Mouse (Mus musculus) heart, adult 8-10 months (tissue): ENCODE measurements around the gene Tcaf2. TPM values are rescaled to one million over a fixed set of nuclear protein-coding genes. Genes with fewer than 3 reads are reported as not detected.
A peak's percentile ranks its signal among the peaks of the same experiment; 100 is the strongest.

Experiments used
- DNase-seq: peaks from one replicate; pipeline ENCODE4 v3.0.0; 2022; ENCODE audit warnings: low spot score
- total RNA-seq, 4 experiments: library from RNA; stranded (reverse); gene quantifications; 2 replicates each; pipeline ENCODE4 v1.2.4; 2022

The Tcaf2 gene
- 1 to 10 TPM; 3.1 to 4.0 (median 3.4) TPM for total RNA-seq

DNA sequence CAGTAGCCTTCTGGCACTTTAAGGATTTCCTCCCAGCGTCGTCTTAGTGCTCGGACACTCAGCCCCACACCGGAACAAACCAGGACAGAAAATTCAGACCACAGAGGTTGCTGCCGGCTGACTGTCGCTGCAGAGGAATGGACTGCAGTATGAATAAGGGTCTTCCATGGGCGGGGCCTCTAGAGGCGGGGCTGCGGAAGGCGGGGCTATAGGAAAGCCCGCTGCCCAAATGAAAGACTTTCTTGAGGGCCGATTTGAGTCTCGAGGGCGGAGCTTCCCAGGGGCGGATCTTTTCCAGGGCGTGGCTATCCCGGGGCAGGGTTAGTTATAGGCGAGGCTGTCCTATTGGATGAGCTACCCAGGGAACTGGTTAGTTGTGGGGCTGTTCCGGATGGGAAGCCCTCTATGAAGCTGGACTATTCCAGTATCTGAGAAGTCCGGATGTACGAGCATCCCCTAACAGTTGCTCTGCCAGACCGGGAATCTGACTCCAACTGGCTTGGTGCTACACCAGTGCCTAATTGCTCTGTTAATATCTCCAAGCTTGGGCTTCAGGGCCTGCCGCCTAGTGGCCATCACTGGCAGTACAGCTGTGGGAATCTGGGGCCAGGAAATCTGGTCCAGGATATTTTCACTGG lies at the start of gene Tcaf2:
Gene Tcaf2, minus strand, starts transcription at position 343 of the 638 bp plus-strand sequence.
- DNase-seq, result peak; percentile 92

DNA sequence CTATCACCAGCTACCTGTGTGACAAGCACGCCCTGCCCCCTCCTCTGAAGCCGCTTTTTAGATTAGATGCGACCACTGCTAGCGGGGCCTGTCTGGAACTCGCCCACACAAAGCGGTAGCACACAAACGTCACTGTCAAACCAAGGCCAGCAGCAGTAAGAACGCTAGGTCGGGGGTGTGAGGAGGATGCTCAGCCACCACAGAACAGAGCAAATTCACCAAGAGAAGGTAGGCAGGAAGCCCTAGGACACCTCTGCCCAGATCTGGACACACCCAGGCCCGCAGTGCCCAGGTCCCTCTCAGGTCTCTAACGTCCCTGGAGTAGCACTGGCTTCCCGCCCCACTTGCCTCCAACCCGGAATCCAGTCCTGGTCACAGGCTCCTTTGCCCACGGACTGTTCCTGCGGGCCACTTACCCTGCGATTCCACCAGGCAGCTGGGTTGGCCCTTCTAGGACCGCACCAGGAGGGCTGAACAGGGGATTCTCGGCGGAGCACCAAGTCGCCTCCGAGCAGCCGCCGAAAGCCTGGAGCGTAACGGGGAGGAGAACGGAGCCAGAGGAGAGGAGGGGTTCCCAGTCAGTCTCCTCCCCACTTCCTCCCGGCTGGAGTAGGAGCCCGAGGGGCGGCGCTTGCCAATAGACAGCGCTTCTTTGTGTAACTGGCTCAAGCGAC lies 47.6 kb upstream of the Tcaf2 start:
- DNase-seq, result peak; percentile 85

DNA sequence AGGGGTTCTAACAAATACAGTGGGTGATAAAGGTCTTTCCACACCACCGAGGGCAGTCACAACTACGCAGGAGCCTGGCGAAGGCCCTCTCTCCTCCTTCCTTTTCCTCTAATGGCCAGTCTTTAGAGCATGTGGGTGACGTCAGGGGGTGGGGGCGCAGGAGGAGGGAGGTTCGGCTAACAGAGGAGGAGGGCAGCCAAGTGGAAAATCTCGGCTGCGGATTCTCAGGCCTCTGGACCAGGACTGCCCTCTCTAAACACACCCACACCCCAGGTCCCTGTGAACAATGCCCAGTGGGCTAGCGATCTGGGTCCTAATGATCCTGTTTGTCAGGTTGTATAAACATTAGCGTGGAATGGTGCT lies 47.1 kb upstream of the Tcaf2 start:
- peak; percentile 78 for DNase-seq

GRCm38 (mm10) chr6:42689761-42690160 lies 44.7 kb upstream of the Tcaf2 start:
- DNase-seq, result no peak

- DNase-seq, result no peak
These were observed 42.9 kb upstream of the Tcaf2 start for GRCm38 (mm10) chr6:42687907-42688306.

- DNase-seq, result no peak
These were observed 35.0 kb upstream of the Tcaf2 start for GRCm38 (mm10) chr6:42680077-42680476.

DNA sequence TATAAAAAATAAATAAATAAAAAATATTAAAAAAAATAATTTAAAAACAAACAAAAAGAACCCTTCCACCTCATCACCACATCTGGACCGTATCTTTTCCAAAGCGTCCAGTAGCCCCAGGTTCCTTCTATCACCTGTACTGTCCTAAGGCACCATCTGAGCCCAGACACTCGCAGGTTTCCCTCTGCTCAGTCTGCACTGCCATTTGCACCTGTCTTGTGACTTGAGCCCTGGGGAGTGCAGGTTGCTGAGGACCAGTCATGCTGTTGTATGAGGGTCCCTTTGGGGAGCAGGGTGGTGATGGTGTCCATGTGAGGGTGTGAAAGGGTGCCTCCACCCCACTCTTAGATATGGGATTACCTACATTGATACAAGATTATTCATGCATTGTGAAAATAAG lies 31.0 kb upstream of the Tcaf2 start:
- no peak for DNase-seq

- DNase-seq, result no peak
These were observed 26.7 kb upstream of the Tcaf2 start for GRCm38 (mm10) chr6:42671767-42672166.

DNA sequence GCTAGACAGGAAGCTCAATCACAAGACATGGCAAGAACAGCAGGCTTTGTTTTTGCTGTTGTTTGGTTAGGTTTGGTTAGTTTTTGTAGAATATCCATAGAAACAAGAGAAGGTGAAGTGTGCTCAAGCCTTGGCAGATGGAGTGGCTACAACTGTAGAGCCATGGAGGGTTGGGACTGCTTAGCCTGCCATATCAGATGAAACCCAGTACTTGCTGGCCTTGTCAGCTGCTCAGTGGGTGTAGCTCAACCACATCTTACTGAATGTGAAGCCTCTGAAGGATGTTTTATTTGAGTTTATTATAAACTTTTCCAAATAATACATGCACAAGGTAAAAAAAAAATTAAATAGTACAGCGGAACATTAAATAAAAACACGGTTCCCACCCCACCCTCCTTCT lies 22.7 kb upstream of the Tcaf2 start:
- DNase-seq, result no peak

GRCm38 (mm10) chr6:42661739-42662138 lies 16.7 kb upstream of the Tcaf2 start:
- DNase-seq, result no peak

DNA sequence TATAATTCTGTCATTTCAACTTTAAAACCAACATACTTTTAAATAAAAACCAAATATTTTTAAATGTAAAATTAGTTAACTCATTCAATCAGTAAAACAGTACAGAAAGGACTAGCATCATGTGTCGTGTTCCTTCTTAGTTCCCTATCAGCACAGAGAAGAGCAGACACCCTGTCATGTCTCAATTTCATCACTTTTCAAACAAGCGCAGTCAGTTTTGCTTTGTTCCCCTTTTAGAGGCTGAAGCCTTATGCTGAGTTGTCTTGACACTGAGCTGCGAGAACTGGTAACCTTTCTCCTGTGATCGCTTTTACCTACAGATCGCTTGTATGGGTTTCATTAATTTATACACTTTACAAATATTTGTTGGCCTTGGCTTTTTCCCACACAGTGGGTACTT lies 10.7 kb downstream of the Tcaf2 start:
- DNase-seq, result no peak

DNA sequence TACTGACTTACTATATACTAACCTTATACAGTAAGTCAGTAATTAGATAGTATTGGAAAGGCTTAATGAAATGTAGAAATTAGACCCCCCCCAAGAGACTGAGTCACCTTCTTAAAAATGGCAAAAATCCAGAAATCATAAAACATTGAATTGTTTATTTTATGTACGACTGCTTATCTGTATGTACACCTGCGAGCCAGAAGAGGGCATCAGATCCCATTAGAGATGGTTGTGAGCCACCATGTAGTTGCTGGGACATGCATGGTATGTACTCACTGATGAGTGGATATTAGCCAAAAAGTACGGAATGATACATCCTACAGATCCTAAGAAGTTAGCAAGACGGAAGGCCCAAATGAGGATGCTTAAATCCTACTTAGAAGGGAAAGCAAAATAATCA lies 13.7 kb downstream of the Tcaf2 start:
- no peak for DNase-seq

- no peak for DNase-seq
These were observed 28.1 kb downstream of the Tcaf2 start for GRCm38 (mm10) chr6:42616904-42617303.

DNA sequence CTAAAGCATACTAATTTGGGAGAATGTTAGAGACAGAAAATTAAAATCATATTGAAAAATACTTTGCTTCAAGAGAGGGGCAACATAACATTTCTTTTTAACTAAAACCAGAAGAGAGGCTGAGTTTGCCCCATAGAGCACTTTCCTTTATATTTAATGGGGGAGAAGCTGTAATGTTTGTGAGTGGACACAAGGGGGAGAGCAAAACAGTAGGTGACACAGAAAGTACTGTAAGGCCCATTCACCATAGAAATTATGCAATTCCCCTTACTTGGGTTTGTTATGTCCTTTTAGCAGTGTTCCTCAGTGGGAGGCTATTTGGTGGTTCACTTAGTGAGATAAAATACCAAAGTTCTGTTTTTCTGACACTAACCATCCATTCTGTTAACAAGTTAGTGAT lies 32.8 kb downstream of the Tcaf2 start:
- DNase-seq, result peak; percentile 6

DNA sequence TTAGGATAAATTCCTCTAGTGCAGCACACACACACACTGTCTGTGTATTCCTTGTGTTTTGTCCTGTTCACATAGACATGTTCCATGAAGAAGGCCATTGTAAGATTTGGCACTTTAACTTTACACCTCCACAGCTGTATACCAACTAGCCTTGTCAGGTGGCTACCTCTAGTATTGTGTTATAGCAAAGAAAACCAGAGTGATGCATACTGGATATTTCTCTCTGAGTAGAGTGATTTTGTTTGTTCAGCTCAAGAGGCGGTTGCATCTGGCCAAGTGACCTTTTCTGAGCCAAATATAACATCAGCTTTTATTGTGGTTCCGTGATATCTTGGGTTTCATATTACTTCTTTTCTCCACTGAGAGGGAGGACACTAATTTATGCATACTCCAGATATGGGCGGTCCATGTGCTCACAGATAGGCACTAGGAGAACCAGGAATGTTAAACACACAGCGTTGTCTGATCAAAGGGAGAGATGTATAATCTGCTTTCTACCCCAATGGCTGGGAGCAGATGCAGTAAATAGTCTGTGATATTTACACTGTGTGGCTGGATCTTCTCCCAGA lies 34.0 kb downstream of the Tcaf2 start:
- no peak for DNase-seq

- no peak for DNase-seq
These were observed 47.5 kb downstream of the Tcaf2 start, which contains the start of gene Tcaf3 for GRCm38 (mm10) chr6:42597592-42597991. Tcaf3 (minus strand) TSS chr6:42597692.

DNA sequence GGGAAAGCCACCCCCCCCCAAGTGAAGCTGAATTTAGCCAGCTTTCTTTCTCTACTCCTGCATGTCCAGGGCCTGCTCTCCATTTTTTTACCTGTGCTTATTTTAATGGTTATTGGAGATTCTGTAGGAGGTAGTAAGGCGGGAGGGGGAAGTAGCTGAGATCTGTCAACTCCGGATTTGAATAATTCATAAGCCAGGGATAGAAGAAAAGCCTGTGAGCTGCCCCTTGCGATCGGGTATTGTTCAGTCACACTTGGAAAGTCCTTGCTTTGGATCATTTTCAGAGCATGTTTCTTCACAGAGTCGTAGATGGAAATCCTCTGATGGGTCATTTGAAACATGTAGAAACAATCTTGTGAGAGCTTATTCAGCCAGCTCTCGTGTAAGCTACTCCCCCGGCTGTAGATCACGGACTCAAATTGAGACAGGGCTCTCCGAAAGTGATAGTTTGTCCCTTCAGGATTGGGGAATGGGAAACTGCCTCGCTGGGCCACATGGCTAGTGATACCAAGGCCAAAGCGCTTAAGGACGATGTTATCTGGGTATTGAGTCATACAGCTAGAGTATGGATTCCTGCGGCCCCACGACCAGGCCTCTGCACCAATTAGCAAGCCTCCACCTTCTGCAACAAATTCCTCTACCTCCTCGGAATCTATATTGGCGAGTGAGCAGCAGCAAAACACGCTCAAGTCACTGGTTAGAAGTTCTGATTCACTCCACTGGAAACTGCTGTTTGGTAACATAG lies 51.7 kb downstream of the Tcaf2 start:
- no peak for DNase-seq

DNA sequence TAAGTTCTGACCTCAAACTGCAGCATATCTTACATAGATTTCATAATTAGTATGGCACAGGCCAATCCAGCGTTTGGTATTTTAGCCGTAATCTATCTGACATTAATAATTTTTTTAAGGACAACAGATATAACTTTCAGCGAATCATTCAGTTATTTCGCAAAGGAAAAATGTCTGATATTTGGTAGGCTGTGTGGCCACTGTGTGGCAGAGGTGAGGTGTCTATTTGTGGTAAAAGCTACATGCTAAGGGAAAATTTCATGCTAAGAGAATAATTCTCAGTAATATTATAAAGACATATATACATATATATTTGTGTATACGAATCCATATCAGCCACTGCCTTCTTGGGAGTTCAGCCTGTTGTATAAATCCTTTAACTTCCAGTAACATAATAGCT lies 58.5 kb downstream of the Tcaf2 start:
- no peak for DNase-seq

DNA sequence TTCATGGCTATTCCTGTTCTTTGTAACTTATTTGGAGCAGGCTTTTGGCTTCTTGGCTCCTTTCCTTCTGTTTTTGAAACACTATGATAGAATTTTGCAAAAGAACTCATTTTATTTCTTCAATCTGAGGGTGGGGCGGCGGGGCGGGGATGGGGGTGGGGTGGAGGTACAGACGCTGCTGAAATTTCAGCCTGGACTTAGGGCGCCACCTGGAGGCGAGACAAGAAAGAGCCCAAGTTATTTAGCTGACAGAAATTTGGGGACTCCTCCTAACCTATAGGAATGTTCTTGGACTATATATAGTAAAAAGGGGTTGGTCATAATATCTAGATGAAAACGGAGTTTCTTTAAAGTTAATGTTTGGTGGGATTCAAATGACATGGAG lies 61.6 kb downstream of the Tcaf2 start:
- peak; percentile 58 for DNase-seq

GRCm38 (mm10) chr6:42582741-42583487 lies 62.1 kb downstream of the Tcaf2 start:
- no peak for DNase-seq

GRCm38 (mm10) chr6:42578678-42579077 lies 66.4 kb downstream of the Tcaf2 start:
- no peak for DNase-seq

DNA sequence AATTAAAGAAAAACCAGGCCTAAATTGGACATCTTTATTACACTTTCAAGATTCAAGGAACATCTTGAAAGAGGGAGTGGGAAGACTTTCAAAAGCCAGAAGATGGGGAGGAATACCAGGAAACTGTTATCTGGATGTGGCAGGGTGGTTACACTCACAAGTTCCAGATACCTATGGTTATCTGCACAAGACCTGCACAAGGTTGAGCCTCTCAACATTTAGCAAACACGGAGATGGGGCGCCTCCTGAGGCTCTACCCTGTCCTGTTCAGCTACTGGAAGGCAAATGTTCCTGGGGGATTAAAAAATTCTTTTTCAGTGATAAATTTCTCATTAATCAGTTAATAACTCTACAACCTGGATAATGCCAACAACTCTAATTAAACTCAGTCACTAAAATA lies 67.6 kb downstream of the Tcaf2 start:
- DNase-seq, result no peak
